Mouse (Mus musculus): Measurements from ENCODE around the gene Eif5.
"Not testable (repeated sequence)": the region's sequence is repeated elsewhere in the genome, so short reads cannot be mapped to it uniquely, and the experiment has no call there.

Eif5 gene

GRCm38 (mm10) chr12:111537796-111538291 is at the start of gene Eif5:
Gene Eif5 (plus strand): TSS chr12:111538016.
- DNase-seq (ENCODE audit: low spot score): peak; percentile 99

DNA sequence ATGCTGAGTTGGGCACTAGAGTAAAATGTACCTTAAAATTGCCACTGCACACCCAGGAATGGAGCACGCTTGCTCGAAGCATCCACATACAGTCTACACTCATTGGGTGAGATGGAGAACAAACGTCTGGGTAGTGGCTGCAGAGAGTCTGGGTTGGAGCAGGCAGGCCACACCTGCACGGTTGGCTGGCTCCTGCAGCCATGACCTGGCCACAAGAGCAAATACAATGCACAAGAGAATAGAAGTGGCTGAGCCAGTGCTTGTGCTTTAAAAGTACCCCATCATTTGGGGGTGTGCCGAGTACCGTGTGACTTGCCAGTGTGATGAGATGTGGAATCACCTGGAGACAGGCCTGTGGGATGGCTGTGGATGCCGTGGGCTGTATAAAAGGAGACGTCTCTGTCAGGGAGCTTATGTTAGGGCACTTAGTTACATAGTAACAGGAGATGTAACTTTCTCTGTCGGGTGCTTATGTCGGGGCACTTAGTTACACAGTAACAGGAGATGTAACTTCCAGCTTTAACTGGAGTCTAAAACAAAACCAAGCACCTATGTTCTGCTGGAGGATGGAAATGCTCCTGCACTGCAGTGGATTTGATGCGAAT is 48.5 kb upstream of the Eif5 start:
- DNase-seq (ENCODE audit: low spot score): no peak

- DNase-seq (ENCODE audit: low spot score): no peak
Measured at GRCm38 (mm10) chr12:111494931-111495330, 42.9 kb upstream of the Eif5 start.

GRCm38 (mm10) chr12:111497076-111497475 is 40.7 kb upstream of the Eif5 start:
- no peak for DNase-seq (ENCODE audit: low spot score)

- DNase-seq (ENCODE audit: low spot score): no peak
Measured at GRCm38 (mm10) chr12:111499617-111500016, 38.2 kb upstream of the Eif5 start.

DNA sequence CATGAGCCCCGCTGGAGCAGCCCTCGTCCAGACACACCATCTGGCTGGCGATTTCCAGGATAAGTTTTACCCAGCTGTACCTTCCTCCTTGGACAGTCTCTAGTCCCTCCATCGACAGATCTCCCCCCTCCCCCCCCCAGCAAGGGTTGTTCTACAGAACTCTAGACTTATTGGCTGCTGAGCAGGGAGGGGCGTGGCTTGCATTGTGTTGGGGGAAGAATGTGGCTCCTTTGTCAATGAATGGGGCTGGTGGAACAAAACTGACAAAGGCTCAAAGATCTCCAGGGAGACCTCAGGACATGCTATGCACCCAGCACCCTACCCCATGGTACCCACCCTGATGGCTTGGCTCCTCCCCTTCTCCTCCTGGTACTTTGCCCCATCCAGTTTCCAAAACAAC is 37.1 kb upstream of the Eif5 start:
- no peak for DNase-seq (ENCODE audit: low spot score)

DNA sequence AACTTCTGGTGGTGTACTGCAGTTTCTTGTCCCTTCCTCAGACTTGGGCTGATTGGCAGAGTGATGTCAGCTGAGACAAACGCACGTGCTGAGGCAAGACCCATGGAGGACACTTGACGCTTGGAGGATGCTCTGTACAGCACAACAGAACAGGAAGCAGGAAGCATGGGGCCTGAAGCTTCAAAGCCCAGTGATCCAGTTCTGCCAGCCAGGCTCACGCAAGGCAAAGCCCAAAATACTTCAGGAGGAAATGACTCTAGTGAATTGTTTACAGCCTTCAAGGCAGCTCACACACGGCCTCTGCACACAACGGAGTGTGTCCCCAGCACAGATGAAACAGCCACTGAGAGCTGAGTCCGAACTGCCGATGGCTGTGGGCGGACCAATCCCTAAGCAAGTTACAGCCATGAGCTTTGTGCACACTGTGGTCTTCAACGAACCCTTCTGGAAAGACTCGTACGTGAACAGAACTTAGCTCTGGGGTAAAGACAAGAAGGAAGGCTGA is 34.7 kb upstream of the Eif5 start:
- DNase-seq (ENCODE audit: low spot score): no peak

GRCm38 (mm10) chr12:111503571-111503970 is 34.2 kb upstream of the Eif5 start:
- DNase-seq (ENCODE audit: low spot score): no peak

DNA sequence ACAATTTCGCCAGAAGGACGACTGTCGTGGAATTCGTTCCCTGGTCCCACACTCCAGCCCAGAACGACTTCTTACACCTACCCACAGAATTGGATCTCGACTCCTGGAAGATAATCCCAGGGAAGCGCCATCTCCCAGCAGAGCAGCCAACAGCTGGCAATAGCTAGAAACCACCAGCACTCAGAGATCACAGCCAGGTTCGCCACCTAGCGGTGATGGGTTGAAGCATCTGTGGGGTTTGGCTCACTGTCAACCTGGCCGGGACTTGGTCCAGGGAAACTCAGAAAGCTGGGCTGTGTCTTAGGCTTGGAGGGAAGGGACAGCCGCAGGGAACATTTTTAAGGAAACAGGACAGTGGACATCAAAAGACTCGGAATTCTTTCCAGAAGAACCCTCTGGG is 32.9 kb upstream of the Eif5 start:
- peak; percentile 88 for DNase-seq (ENCODE audit: low spot score)

DNA sequence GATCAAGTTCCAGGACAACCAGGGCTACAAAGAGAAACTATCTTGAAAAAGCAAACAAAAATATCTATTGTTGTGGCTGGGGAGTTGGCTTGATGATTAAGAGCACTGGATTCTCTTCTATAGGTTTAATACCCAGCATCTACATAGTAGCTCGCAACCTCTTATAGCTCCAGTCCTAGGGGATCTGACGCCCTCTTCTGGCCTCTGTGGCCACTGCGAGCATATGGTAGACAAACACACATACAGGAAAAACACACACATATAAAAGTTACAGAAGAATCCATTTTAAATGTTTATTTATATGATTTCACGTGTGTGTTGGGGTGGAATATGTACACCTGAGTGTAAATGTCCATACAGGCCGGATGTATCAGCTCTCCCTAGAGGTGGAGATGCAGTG is 30.8 kb upstream of the Eif5 start:
- no peak for DNase-seq (ENCODE audit: low spot score)

DNA sequence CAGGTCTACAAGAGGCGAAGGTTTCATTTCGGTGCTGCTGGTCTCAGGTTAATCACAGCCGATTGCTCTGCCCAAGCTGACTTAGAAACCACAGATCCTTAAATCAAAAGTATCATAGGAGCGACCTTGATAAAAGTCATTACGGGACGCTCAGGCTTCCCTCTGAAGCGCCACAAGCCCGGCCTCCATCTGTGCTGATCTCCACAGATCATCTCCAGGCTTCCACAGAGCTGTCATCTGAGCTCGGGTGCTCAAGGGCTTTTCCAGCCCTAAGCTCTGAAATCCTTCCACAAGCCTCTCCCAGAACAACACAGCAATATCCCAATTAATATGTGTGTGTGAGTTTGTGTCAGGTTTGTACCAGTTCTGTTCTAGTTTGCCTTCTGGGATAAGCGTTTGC is 29.9 kb upstream of the Eif5 start:
- DNase-seq (ENCODE audit: low spot score): no peak

DNA sequence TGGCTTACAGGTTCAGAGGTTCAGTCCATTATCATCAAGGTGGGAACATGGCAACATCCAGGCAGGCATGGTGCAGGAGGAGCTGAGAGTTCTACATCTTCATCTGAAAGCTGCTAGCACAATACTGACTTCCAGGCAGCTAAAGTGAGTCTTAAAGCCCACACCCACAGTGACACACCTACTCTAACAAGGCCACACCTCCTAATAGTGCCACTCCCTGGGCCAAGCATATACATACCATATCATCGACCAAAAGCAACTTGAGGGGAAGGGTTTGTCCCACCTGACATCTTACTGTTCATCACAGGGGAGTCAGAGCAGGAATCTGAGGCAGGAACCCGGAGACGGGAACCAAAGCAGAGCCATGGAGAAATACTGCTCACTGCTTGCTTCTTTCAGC is 29.4 kb upstream of the Eif5 start:
- DNase-seq (ENCODE audit: low spot score): not testable (repeated sequence)

GRCm38 (mm10) chr12:111512572-111513063 is 25.2 kb upstream of the Eif5 start:
- no peak for DNase-seq (ENCODE audit: low spot score)

DNA sequence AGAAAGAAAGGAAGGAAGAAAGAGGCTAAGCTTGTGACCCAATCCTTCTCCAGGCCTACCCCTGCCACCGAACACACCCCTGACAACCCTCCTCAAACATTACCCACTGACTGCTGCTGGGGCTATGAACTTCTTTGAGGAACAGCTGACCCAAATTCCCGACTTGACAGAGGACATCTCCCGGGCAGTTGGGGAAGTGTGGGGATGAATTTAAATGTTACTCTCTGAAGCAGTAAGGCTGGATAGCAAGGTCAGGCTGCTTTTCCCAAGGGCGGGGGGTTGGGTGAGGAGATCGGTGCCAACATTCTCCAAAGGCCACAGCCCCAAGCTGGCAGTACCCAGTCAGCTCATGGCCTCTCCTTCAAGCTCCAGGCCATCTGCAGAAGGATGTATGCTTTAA is 24.1 kb upstream of the Eif5 start:
- no peak for DNase-seq (ENCODE audit: low spot score)

DNA sequence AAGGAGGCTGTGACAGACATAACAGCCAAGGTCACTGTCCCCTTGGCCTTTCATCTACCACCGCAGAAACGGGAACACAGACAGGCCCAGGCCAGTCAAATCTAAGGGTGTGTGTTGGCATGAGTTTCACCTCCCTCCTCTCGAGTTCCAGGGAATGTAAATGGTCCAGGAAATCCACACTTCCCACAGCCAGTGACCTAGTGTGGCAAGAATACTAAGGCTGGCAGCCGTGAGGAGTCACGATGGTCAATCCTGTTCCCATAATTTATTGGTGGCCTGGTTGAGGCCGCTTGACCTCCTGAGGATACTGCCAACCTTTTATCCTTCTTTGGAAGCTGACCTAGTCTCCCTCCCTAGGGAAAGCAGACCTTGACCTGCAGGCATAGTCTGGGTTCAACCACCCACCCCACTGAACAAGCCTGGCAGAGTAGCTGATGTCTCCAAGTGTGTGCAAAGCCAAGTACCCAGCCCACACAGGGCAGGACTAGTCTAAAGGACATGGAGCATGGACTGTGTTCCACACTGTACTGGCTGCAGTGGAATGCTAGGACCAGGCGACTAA is 23.5 kb upstream of the Eif5 start:
- no peak for DNase-seq (ENCODE audit: low spot score)

DNA sequence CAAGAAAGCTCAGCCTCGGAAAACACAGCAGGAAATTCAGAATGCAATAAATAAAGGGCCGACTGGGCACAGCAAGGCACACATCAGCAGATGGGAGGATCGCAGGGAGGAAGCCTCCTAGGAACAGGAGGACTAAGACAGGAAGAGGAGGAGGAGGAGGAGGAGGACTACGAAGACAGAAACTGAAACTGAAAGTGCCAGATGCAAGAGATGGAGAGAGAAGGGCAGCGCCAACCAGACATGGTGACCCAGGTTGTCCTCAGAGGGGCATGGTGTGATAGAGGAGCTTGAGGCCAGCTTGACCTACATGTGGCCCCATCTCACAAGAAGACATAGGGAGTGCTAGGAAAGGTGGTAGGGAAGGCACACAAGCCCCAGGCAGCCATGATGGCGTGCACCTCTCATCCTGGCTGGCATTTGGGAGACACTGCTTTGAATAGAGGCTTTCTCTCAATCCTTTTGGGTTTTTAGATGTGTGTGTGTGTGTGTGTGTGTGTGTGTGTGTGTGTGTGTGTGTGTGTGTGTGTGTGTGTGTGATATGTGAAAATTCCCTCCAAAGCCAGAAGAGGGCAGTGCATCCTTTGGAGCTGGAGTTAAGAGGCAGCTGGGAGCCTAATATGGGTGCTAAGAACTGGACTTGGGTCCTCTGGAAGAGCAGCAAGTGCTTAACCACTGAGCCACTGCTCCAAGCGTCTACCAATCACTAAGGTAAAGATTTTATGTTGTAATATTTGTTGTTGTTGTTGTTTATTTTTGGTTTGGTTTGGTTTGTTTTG is 22.8 kb upstream of the Eif5 start:
- no peak for DNase-seq (ENCODE audit: low spot score)

DNA sequence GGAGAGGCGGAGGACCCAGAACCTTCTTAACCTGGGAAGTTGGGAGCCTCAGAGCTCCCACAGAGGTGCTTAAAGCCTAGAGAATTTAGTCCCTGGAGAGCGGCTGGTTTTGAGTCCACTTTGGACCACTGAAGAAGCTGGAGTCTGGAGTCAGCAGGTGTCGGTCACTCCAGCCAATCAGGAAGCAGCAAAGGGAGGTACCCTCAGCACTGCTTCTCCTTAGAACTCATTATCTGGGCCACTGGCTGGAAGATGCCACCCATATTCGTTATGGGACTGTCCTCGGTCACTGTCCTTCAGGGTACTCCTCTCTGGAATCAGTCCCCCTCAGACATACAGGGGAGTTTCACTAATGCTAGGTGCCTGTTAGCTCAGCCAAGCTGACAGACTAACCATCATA is 21.9 kb upstream of the Eif5 start:
- DNase-seq (ENCODE audit: low spot score): no peak

DNA sequence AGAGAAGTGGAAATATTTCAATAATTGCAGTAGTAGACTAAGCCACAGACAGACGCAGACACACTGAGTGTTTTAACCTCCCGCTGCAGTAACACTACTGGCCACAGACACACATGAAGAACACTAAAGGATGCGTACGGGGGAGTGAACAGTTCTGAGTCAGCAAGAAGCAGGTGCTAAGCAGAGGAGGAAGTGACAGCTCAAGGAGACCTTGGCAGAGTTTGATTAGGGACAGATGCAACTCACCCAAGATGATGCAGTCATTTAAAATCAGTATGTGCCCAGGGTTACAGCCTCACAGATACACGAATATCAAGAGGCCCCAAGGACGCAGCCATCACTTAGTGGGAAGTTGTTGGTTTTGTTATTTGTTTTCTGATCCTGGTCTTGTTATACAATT is 21.0 kb upstream of the Eif5 start:
- DNase-seq (ENCODE audit: low spot score): no peak

DNA sequence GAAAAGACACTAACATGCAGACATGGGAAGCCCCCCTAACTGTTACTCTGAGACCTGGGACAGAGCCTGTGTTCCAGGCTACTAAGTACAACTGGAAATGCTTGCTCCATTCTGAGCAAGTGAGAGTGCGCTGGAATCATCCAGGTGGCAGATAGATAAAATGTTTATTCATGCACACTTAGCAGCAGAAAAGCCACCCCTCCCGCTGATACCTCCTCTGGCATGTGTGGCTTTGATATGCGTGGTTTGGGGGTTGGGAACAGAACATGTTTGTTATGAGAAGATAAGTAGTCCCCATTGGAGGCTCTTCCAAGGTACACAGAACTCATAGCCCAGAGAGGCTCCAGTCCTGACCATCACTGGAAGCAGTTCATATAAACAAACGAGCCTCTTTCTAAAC is 19.9 kb upstream of the Eif5 start:
- DNase-seq (ENCODE audit: low spot score): no peak

- DNase-seq (ENCODE audit: low spot score): no peak
Measured at GRCm38 (mm10) chr12:111518391-111518790, 19.4 kb upstream of the Eif5 start.

- no peak for DNase-seq (ENCODE audit: low spot score)
Measured at GRCm38 (mm10) chr12:111519821-111520220, 18.0 kb upstream of the Eif5 start.

DNA sequence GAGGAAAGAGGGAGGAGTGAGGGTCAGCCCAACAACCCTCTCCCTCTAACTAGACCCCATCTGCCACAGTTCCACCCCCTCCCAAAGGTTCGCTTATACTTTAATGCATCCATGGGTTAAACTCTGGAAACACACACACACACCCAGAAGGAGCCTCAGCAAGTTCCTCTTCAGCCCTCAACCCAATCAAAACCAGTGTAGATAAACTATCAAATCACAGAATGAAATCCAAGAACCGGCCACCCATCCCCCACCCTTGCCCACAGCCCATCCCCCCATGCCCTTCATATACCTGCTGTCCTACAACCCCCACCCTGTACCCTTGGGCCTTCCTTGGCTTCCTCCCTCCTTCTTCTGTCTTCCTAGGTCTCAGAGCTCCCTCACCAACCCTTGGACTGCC is 16.8 kb upstream of the Eif5 start:
- no peak for DNase-seq (ENCODE audit: low spot score)

DNA sequence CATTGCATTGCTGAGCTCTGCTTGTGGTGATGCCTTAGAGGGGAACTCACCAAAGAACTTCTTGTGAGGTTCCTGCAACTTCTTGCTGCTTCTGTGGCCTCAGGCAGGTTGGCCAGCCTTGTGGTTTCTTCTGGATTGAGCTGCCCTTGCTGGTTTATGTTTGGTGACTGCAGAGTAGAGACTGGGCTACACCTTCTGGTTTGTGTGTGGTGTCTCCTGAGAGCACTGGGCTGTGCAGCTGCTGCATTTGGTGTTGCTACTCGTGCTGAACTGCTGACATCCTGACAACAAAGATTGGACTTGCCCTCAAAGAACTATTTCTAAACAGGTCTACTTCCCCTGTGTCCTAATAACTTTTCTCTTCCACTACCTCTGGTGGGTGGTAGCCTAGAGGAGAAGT is 13.3 kb upstream of the Eif5 start:
- DNase-seq (ENCODE audit: low spot score): no peak

All from lung, postnatal 25 days (tissue).